Mouse (Mus musculus) liver, adult 2 months (tissue): Measurements from ENCODE around the gene Wdr6.

Experiments
- CTCF ChIP-seq: fragments of 200-500 bp; IDR thresholded peaks from 2 replicates; pipeline ENCODE4 v1.5.1; 2011; ENCODE audit warnings: low read depth, low read length, control low read depth
- POLR2A ChIP-seq: fragments of 200-500 bp; IDR thresholded peaks from 2 replicates; pipeline ENCODE4 v1.6.1; 2011; ENCODE audit warnings: low read length, control low read depth; ENCODE audit not compliant: insufficient read depth; ENCODE audit errors: extremely low read depth

GRCm38 (mm10) chr9:108563671-108564070 lies 14.9 kb downstream of the Wdr6 start:
- TF ChIP-seq POLR2A (no peak), CTCF (no peak)
